Mouse (Mus musculus): ENCODE measurements around the gene Frmd4a.

- TF ChIP-seq CTCF (IDR thresholded peaks at IDR 0.05; ENCODE audit: low read depth) (no peak), EP300 (optimal IDR thresholded peaks at IDR 0.05) (no peak)
These were observed 383.5 kb downstream of the Frmd4a start for GRCm38 (mm10) chr2:4400771-4401596.

Measured in stomach, postnatal 0 days (tissue).